Mouse (Mus musculus) midbrain, embryonic 13.5 days (tissue): ENCODE results near the gene Tmco5. TPM values are rescaled to one million over a fixed set of nuclear protein-coding genes. Genes with fewer than 3 reads are reported as not detected.
"Not testable (repeated sequence)": the region's sequence is repeated elsewhere in the genome, so short reads cannot be mapped to it uniquely, and the experiment has no call there.

ENCODE experiments used
- ATAC-seq: fragments of 200-750 bp; cut with Nextera tagmentation; 2 replicates; pipeline ENCODE4 v1.8.0; 2017; ENCODE audit warnings: mild to moderate bottlenecking, moderate TSS enrichment, moderate library complexity
- H3K27ac ChIP-seq: fragments of 300-500 bp; sonication (generic); 2 replicates; pipeline ENCODE4 v1.5.1; 2015; ENCODE audit warnings: inconsistent platforms, mild to moderate bottlenecking, moderate library complexity
- H3K27me3 ChIP-seq: fragments of 300-500 bp; sonication (generic); 2 replicates; pipeline ENCODE4 v1.6.1; 2015; ENCODE audit warnings: mild to moderate bottlenecking, inconsistent platforms
- H3K36me3 ChIP-seq: fragments of 300-500 bp; sonication (generic); 2 replicates; pipeline ENCODE4 v1.6.1; 2015; ENCODE audit warnings: mild to moderate bottlenecking, inconsistent platforms
- H3K4me1 ChIP-seq: fragments of 300-500 bp; sonication (generic); replicated peaks from 2 replicates; pipeline ENCODE4 v1.6.1; 2015; ENCODE audit warnings: inconsistent platforms
- H3K4me2 ChIP-seq: fragments of 300-500 bp; sonication (generic); replicated peaks from 2 replicates; pipeline ENCODE4 v1.6.1; 2015; ENCODE audit warnings: moderate library complexity, mild to moderate bottlenecking, inconsistent platforms
- H3K4me3 ChIP-seq: fragments of 300-500 bp; sonication (generic); replicated peaks from 2 replicates; pipeline ENCODE4 v1.5.1; 2015; ENCODE audit warnings: mild to moderate bottlenecking, inconsistent platforms
- H3K9ac ChIP-seq: fragments of 300-500 bp; sonication (generic); replicated peaks from 2 replicates; pipeline ENCODE4 v1.6.1; 2015; ENCODE audit warnings: mild to moderate bottlenecking, inconsistent platforms
- H3K9me3 ChIP-seq: fragments of 300-500 bp; sonication (generic); 2 replicates; pipeline ENCODE4 v1.6.1; 2016; ENCODE audit warnings: mild to moderate bottlenecking, inconsistent platforms
- WGBS: fragments of 180-500 bp; shearing (Covaris S2); methylation state at CpG from one replicate; pipeline ENCODE4 v1.1.7; 2015; 5-methylcytosine and 5-hydroxymethylcytosine counted together
- polyA plus RNA-seq: library from polyadenylated mRNA; unstranded; fragments of >200 nt; fragmentation: Nextera tagmentation; extraction: Ambion mirVana; gene quantifications from 2 replicates; pipeline ENCODE4 v1.2.1, GENCODE M21; 2015

Gene Tmco5
- polyA plus RNA-seq, 1 experiment from 2014 or later = not detected

GRCm38 (mm10) chr2:116924292-116924691 is 45.8 kb downstream of the Tmco5 start:
- no peaks in the 10 kb centered on the region for H3K27me3 ChIP-seq
- no peak overlapping the region for H3K9ac ChIP-seq
- no peak overlapping the region for H3K4me3 ChIP-seq
- H3K27ac ChIP-seq = no peak overlapping the region
- no peaks in the 10 kb centered on the region for H3K4me1 ChIP-seq
- ATAC-seq = no peak
- H3K36me3 ChIP-seq = no peaks in the 10 kb centered on the region
- peaks cover 5% of the 10 kb centered on the region; the same call in 1 of the 2 replicates for H3K9me3 ChIP-seq
- 93% methylated on average over 7 of the region's 7 CpGs for WGBS
- no peak overlapping the region for H3K4me2 ChIP-seq

GRCm38 (mm10) chr2:116925230-116925629 is 46.7 kb downstream of the Tmco5 start:
- H3K27ac ChIP-seq = no peak overlapping the region
- no peak overlapping the region for H3K9ac ChIP-seq
- no peak for ATAC-seq
- WGBS = 79% methylated on average over 5 of the region's 5 CpGs
- no peak overlapping the region for H3K4me2 ChIP-seq
- no peak overlapping the region for H3K4me3 ChIP-seq
- no peaks in the 10 kb centered on the region for H3K4me1 ChIP-seq
- no peaks in the 10 kb centered on the region for H3K36me3 ChIP-seq
- peaks cover 5% of the 10 kb centered on the region; the same call in 1 of the 2 replicates for H3K9me3 ChIP-seq
- no peaks in the 10 kb centered on the region for H3K27me3 ChIP-seq

GRCm38 (mm10) chr2:116932218-116932617 is 53.7 kb downstream of the Tmco5 start:
- WGBS = 96% methylated on average over 7 of the region's 7 CpGs
- no peak for ATAC-seq
- no peak overlapping the region for H3K4me2 ChIP-seq
- no peaks in the 10 kb centered on the region for H3K4me1 ChIP-seq
- H3K27ac ChIP-seq = no peak overlapping the region
- no peaks in the 10 kb centered on the region for H3K27me3 ChIP-seq
- H3K4me3 ChIP-seq = no peak overlapping the region
- no peak overlapping the region for H3K9ac ChIP-seq
- H3K9me3 ChIP-seq = no peaks in the 10 kb centered on the region
- H3K36me3 ChIP-seq = no peaks in the 10 kb centered on the region

- not testable (repeated sequence) for H3K36me3 ChIP-seq, H3K27ac ChIP-seq, H3K9ac ChIP-seq, H3K4me2 ChIP-seq, H3K9me3 ChIP-seq, H3K4me3 ChIP-seq, ATAC-seq, H3K27me3 ChIP-seq, H3K4me1 ChIP-seq
- WGBS = 88% methylated on average over 1 of the region's 1 CpGs
Observed at GRCm38 (mm10) chr2:116934236-116934635, 55.7 kb downstream of the Tmco5 start.

GRCm38 (mm10) chr2:116934776-116935175 is 56.3 kb downstream of the Tmco5 start:
- Histone ChIP-seq H3K9me3 (no peaks in the 10 kb centered on the region), H3K4me1 (no peaks in the 10 kb centered on the region), H3K4me3 (no peak overlapping the region), H3K9ac (no peak overlapping the region), H3K27ac (no peak overlapping the region), H3K36me3 (no peaks in the 10 kb centered on the region), H3K27me3 (no peaks in the 10 kb centered on the region), H3K4me2 (no peak overlapping the region)
- no peak for ATAC-seq

GRCm38 (mm10) chr2:116936371-116936770 is 57.9 kb downstream of the Tmco5 start:
- no peak overlapping the region for H3K4me2 ChIP-seq
- WGBS = 68% methylated on average over 2 of the region's 2 CpGs
- ATAC-seq = no peak
- no peaks in the 10 kb centered on the region for H3K9me3 ChIP-seq
- no peak overlapping the region for H3K27ac ChIP-seq
- H3K36me3 ChIP-seq = no peaks in the 10 kb centered on the region
- no peak overlapping the region for H3K4me3 ChIP-seq
- no peak overlapping the region for H3K9ac ChIP-seq
- no peaks in the 10 kb centered on the region for H3K27me3 ChIP-seq
- no peaks in the 10 kb centered on the region for H3K4me1 ChIP-seq

- no peak for ATAC-seq
Observed at GRCm38 (mm10) chr2:116937166-116937565, 58.7 kb downstream of the Tmco5 start.

GRCm38 (mm10) chr2:116941816-116942215 is 63.3 kb downstream of the Tmco5 start:
- Histone ChIP-seq H3K4me3 (no peak overlapping the region), H3K9me3 (no peaks in the 10 kb centered on the region), H3K9ac (no peak overlapping the region), H3K36me3 (no peaks in the 10 kb centered on the region), H3K27me3 (no peaks in the 10 kb centered on the region), H3K4me1 (no peaks in the 10 kb centered on the region), H3K27ac (no peak overlapping the region), H3K4me2 (no peak overlapping the region)
- WGBS = 92% methylated on average over 3 of the region's 3 CpGs
- no peak for ATAC-seq

More at GRCm38 (mm10) chr2:116937166-116937565, 58.7 kb downstream of the Tmco5 start:
- Histone ChIP-seq H3K9ac (no peak overlapping the region), H3K4me2 (no peak overlapping the region), H3K27ac (no peak overlapping the region), H3K36me3 (no peaks in the 10 kb centered on the region), H3K4me1 (no peaks in the 10 kb centered on the region), H3K9me3 (no peaks in the 10 kb centered on the region), H3K4me3 (no peak overlapping the region), H3K27me3 (no peaks in the 10 kb centered on the region)
- 92% methylated on average over 1 of the region's 1 CpGs for WGBS

Other genes starting within 250 kb of the Tmco5 start
- 7.4 and 7.9 TPM in 2 replicates for gene Spred1, start 242.7 kb downstream of the Tmco5 start, polyA plus RNA-seq